Mouse (Mus musculus): ENCODE data around the gene Pafah1b2. TPM values are rescaled to one million over a fixed set of nuclear protein-coding genes. Genes with fewer than 3 reads are reported as not detected.

Gene Pafah1b2
- polyA plus RNA-seq, 1 experiment, result 76.6 TPM

- Histone ChIP-seq H3K36me3 (ENCODE audit: control insufficient read depth, insufficient read depth, low read length, poor library complexity, severe bottlenecking) (no peaks in the 10 kb centered on the region), H3K4me3 (ENCODE audit: low read depth, low read length) (no peak overlapping the region), H3K27me3 (ENCODE audit: control insufficient read depth, insufficient read depth, low read length, poor library complexity, severe bottlenecking) (no peaks in the 10 kb centered on the region), H3K9me3 (replicated peaks; ENCODE audit: control insufficient read depth, insufficient read depth, low read length, poor library complexity, severe bottlenecking) (no peaks in the 10 kb centered on the region), H3K9ac (ENCODE audit: low read depth, poor library complexity, severe bottlenecking) (no peak overlapping the region), H3K4me1 (ENCODE audit: control insufficient read depth, insufficient read depth, low read length) (peaks cover 9% of the 10 kb centered on the region), H3K27ac (ENCODE audit: insufficient read depth, low read length) (no peak overlapping the region)
- no peak for TF ChIP-seq POLR2A (IDR thresholded peaks at IDR 0.05; ENCODE audit: insufficient read depth, low read length)
- no peak for TF ChIP-seq EP300 (IDR thresholded peaks at IDR 0.05; ENCODE audit: insufficient read depth, low read depth, low read length)
- no peak for TF ChIP-seq CTCF (IDR thresholded peaks at IDR 0.05; ENCODE audit: low read depth, low read length)
Observed at GRCm38 (mm10) chr9:46019975-46020374, 7.5 kb upstream of the Pafah1b2 start.

- Histone ChIP-seq H3K4me1 (ENCODE audit: control insufficient read depth, insufficient read depth, low read length) (peaks cover 9% of the 10 kb centered on the region), H3K9ac (ENCODE audit: low read depth, poor library complexity, severe bottlenecking) (no peak overlapping the region), H3K36me3 (ENCODE audit: control insufficient read depth, insufficient read depth, low read length, poor library complexity, severe bottlenecking) (no peaks in the 10 kb centered on the region), H3K9me3 (replicated peaks; ENCODE audit: control insufficient read depth, insufficient read depth, low read length, poor library complexity, severe bottlenecking) (no peaks in the 10 kb centered on the region), H3K27me3 (ENCODE audit: control insufficient read depth, insufficient read depth, low read length, poor library complexity, severe bottlenecking) (no peaks in the 10 kb centered on the region), H3K4me3 (ENCODE audit: low read depth, low read length) (no peak overlapping the region), H3K27ac (ENCODE audit: insufficient read depth, low read length) (no peak overlapping the region)
- TF ChIP-seq CTCF (IDR thresholded peaks at IDR 0.05; ENCODE audit: low read depth, low read length), result no peak
- TF ChIP-seq EP300 (IDR thresholded peaks at IDR 0.05; ENCODE audit: insufficient read depth, low read depth, low read length), result no peak
- TF ChIP-seq POLR2A (IDR thresholded peaks at IDR 0.05; ENCODE audit: insufficient read depth, low read length), result no peak
Observed at GRCm38 (mm10) chr9:46018316-46018715, 5.8 kb upstream of the Pafah1b2 start.

GRCm38 (mm10) chr9:46016417-46016816, 3.9 kb upstream of the Pafah1b2 start:
- Histone ChIP-seq H3K36me3 (ENCODE audit: control insufficient read depth, insufficient read depth, low read length, poor library complexity, severe bottlenecking) (no peaks in the 10 kb centered on the region), H3K4me3 (ENCODE audit: low read depth, low read length) (no peak overlapping the region), H3K27ac (ENCODE audit: insufficient read depth, low read length) (no peak overlapping the region), H3K9me3 (replicated peaks; ENCODE audit: control insufficient read depth, insufficient read depth, low read length, poor library complexity, severe bottlenecking) (no peaks in the 10 kb centered on the region), H3K4me1 (ENCODE audit: control insufficient read depth, insufficient read depth, low read length) (peaks cover 7% of the 10 kb centered on the region), H3K27me3 (ENCODE audit: control insufficient read depth, insufficient read depth, low read length, poor library complexity, severe bottlenecking) (no peaks in the 10 kb centered on the region), H3K9ac (ENCODE audit: low read depth, poor library complexity, severe bottlenecking) (no peak overlapping the region)
- TF ChIP-seq POLR2A (IDR thresholded peaks at IDR 0.05; ENCODE audit: insufficient read depth, low read length) (no peak), CTCF (IDR thresholded peaks at IDR 0.05; ENCODE audit: low read depth, low read length) (no peak), EP300 (IDR thresholded peaks at IDR 0.05; ENCODE audit: insufficient read depth, low read depth, low read length) (no peak)

- Histone ChIP-seq H3K9ac (ENCODE audit: low read depth, poor library complexity, severe bottlenecking) (no peak overlapping the region), H3K27me3 (ENCODE audit: control insufficient read depth, insufficient read depth, low read length, poor library complexity, severe bottlenecking) (no peaks in the 10 kb centered on the region), H3K9me3 (replicated peaks; ENCODE audit: control insufficient read depth, insufficient read depth, low read length, poor library complexity, severe bottlenecking) (no peaks in the 10 kb centered on the region), H3K4me3 (ENCODE audit: low read depth, low read length) (no peak overlapping the region), H3K4me1 (ENCODE audit: control insufficient read depth, insufficient read depth, low read length) (peaks cover 6% of the 10 kb centered on the region), H3K36me3 (ENCODE audit: control insufficient read depth, insufficient read depth, low read length, poor library complexity, severe bottlenecking) (no peaks in the 10 kb centered on the region), H3K27ac (ENCODE audit: insufficient read depth, low read length) (no peak overlapping the region)
- no peak for TF ChIP-seq POLR2A (IDR thresholded peaks at IDR 0.05; ENCODE audit: insufficient read depth, low read length)
- no peak for TF ChIP-seq EP300 (IDR thresholded peaks at IDR 0.05; ENCODE audit: insufficient read depth, low read depth, low read length)
- no peak for TF ChIP-seq CTCF (IDR thresholded peaks at IDR 0.05; ENCODE audit: low read depth, low read length)
Observed at GRCm38 (mm10) chr9:46015831-46016230, 3.3 kb upstream of the Pafah1b2 start.

GRCm38 (mm10) chr9:46015081-46015551, 2.6 kb upstream of the Pafah1b2 start:
- Histone ChIP-seq H3K27me3 (ENCODE audit: control insufficient read depth, insufficient read depth, low read length, poor library complexity, severe bottlenecking) (no peaks in the 10 kb centered on the region), H3K27ac (ENCODE audit: insufficient read depth, low read length) (no peak overlapping the region), H3K36me3 (ENCODE audit: control insufficient read depth, insufficient read depth, low read length, poor library complexity, severe bottlenecking) (no peaks in the 10 kb centered on the region), H3K4me1 (ENCODE audit: control insufficient read depth, insufficient read depth, low read length) (peaks cover 6% of the 10 kb centered on the region), H3K9ac (ENCODE audit: low read depth, poor library complexity, severe bottlenecking) (no peak overlapping the region), H3K9me3 (replicated peaks; ENCODE audit: control insufficient read depth, insufficient read depth, low read length, poor library complexity, severe bottlenecking) (no peaks in the 10 kb centered on the region), H3K4me3 (ENCODE audit: low read depth, low read length) (no peak overlapping the region)
- TF ChIP-seq POLR2A (IDR thresholded peaks at IDR 0.05; ENCODE audit: insufficient read depth, low read length) (no peak), EP300 (IDR thresholded peaks at IDR 0.05; ENCODE audit: insufficient read depth, low read depth, low read length) (no peak), CTCF (IDR thresholded peaks at IDR 0.05; ENCODE audit: low read depth, low read length) (no peak)

DNA sequence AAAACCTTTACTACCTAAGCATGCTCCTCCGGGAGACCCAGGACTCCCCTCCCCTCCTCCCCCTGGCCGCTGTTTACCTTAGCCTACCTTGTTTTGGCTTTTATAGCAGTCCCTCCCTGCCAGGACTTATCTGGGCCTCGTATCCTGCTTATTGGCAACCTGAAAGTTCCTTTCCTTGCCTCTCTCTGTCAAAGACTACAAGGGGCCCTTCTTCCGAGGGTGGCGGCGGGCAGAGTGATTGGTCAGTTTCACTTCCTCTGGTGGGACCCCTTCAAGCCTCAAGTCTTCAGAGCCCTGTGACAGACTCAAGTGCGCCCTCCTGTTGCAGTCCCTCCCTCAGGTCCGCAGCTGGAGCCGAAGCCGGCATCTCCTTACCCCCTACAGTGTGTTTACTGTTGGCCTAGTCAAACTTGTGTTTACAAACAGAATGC, 1.8 kb upstream of the Pafah1b2 start:
- Histone ChIP-seq H3K9me3 (replicated peaks; ENCODE audit: control insufficient read depth, insufficient read depth, low read length, poor library complexity, severe bottlenecking) (no peaks in the 10 kb centered on the region), H3K4me3 (ENCODE audit: low read depth, low read length) (peak overlapping the region; percentile 47), H3K4me1 (ENCODE audit: control insufficient read depth, insufficient read depth, low read length) (peaks cover 4% of the 10 kb centered on the region), H3K27ac (ENCODE audit: insufficient read depth, low read length) (no peak overlapping the region), H3K9ac (ENCODE audit: low read depth, poor library complexity, severe bottlenecking) (no peak overlapping the region; the same call in 1 of the 2 replicates), H3K27me3 (ENCODE audit: control insufficient read depth, insufficient read depth, low read length, poor library complexity, severe bottlenecking) (no peaks in the 10 kb centered on the region), H3K36me3 (ENCODE audit: control insufficient read depth, insufficient read depth, low read length, poor library complexity, severe bottlenecking) (no peaks in the 10 kb centered on the region)
- TF ChIP-seq EP300 (IDR thresholded peaks at IDR 0.05; ENCODE audit: insufficient read depth, low read depth, low read length) (no peak), CTCF (IDR thresholded peaks at IDR 0.05; ENCODE audit: low read depth, low read length) (peak; percentile 51)
